Mouse (Mus musculus): ENCODE data around the gene Sptlc2.

The Sptlc2 gene

DNA sequence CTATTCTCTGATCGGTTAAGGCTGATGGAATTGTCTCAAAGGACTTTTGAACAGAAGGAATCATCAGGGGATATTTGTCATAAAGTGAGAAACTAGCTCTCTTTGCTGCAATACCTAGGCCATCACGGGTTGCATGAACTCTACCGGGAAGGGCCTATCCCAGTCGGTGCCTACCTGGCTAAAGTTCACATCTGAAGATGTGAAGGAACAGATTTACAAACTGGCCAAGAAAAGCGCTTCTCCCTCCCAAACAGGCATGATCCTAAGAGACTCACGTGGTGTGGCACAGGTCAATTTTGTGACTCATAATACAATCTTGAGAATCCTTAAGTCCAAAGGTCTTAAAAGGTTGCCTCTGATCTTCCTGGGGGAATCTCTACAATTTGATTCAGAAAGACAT is 6.2 kb upstream of the Sptlc2 start:
- no peak for DNase-seq (ENCODE audit: low spot score)

DNA sequence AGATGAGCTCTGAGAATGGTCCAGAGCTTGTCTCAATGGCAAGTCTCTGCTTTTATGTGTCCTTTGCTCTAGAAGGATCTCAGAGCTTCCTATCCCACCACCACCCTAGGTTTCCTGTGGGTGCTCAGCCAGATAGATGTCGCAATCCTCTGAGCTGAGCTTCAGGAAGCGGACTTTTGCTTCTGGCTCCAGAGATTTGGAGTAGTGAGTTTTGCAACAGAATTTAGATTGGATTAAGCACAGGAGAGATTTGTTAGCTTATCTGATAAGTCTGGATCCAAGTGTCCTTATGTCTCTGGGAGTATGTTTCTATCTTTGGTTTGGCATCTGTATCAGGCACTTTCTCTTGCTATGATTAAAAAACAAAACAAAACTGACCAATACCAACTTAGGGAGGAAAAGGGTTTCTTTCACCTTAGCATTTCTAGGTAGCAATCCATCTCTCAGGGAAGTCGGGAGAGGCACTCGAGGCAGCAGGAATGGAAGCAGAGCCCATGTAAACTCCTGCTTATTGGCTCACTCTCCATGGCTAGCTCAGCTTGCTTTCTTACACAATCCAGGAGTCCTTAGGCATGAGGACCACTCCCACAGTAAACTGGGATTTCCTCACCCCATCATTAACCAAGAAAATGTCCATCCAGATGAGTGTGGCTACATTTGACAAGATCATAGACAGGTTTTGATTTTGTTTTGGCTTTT is 5.4 kb upstream of the Sptlc2 start:
- no peak for DNase-seq (ENCODE audit: low spot score)

DNA sequence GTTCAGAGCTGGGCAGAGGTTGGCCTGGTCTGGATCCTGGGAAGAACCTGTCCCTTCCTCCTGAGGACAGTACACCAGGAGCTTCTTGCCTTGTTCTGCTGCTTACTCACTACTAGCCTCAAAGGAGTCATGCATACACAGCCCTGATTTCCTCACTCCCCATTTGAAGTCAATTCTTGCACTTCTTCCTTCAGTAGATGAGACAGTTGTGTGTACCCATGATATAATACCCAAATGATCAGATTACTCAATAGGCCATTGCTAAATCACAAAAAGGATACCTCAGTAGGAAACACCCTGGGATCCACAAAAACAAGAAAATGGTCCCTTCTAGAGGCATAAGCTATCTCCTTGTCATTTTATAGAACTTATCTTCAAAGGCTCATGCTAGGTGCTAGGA is 3.2 kb upstream of the Sptlc2 start:
- no peak for DNase-seq (ENCODE audit: low spot score)

- DNase-seq (ENCODE audit: low spot score) = no peak
Observed at GRCm38 (mm10) chr12:87389231-87389630, 1.1 kb upstream of the Sptlc2 start.

GRCm38 (mm10) chr12:87387171-87388121 is 709 bp downstream of the Sptlc2 start:
- peak; percentile 51 for DNase-seq (ENCODE audit: low spot score)

DNA sequence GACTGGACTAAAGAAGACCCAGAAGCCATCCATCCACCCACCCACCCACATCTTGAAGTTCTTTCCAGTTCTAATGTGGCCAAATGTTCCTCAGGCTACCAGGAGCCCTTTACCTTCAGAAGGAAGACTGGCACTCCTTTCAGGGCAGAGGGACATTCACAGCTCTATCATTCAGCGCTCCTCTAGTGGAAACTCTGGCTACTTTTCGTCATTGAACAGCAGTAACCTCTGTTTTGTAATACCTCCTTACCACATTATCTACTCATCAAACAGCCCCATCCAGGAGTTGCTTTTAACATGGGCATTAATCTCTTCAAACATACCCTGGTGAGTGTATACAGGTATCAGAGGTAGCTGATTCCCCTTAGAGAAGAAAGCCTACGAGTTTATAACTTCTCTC is 3.1 kb downstream of the Sptlc2 start:
- DNase-seq (ENCODE audit: low spot score) = no peak

DNA sequence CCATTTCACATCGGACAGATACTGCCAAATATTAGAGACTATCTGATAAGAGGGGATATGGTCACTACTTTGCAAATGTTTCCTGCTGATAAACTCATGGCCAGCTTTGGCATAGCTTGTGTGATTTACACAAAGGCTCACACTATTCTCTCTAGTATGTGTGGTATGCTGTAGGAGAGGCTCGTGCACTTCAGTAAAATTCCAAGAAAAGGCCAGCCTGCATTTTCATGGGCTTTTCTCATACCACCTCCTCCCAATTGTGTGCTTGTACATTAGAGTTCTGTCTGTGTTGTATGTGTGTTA is 6.8 kb downstream of the Sptlc2 start:
- DNase-seq (ENCODE audit: low spot score) = no peak

DNA sequence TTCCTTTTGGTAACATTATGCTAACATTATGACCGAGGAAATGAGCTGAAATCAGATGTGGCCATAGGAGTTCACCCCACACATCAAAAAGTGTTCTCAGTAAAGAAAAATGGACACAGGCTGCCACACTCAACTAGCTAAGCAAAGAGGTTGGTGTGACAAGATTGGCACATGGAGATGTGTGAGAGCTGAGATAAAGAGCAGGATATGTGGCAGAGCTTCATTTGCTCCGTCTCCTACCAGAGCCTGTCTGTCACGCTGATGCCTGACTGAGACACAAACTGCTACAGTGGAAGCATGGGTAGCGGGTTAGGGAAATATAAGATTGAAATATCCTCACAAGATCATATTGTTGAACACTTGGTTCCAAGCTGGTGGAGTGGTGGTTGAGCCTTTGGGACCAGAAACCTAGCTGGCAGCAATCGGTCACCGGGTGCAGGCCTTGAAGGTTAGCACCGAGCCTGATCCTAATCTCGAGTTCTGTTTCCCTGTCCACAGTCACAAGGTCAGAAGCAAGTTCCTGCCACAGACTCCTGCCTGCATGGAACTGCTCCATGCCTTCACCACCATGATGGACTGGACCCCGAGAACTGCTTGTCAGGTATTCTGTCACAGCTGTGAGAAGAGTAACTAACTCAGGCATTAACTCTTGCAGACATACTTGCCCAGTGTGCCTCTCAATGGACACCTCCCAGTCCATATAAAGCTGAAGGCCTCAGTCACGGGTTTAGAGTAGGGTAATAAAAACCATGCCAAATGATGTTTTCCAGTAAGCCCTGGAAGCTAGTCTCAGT is 7.4 kb downstream of the Sptlc2 start:
- no peak for DNase-seq (ENCODE audit: low spot score)

- DNase-seq (ENCODE audit: low spot score) = no peak
Observed at GRCm38 (mm10) chr12:87379496-87379895, 8.7 kb downstream of the Sptlc2 start.

DNA sequence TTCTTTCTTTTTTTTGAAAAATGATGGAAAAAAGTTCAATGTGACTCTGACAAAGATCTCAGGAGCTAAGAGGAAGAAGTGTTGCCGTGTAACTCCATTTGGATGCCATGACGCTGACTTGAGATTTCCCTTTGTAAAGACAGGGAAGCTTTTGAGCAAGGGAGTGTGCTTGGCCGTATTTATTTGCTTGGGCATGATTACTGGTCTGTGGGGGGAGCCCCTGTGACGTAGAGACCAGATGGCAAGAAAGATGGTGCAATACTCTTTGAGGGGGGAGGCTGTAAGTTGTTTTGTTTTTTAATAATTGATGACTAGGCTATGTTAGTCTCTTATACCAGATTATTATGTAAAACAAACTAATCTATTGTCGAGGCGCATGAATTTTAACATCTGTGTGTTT is 14.0 kb downstream of the Sptlc2 start:
- DNase-seq (ENCODE audit: low spot score) = no peak

- no peak for DNase-seq (ENCODE audit: low spot score)
Observed at GRCm38 (mm10) chr12:87369319-87369718, 18.8 kb downstream of the Sptlc2 start.

DNA sequence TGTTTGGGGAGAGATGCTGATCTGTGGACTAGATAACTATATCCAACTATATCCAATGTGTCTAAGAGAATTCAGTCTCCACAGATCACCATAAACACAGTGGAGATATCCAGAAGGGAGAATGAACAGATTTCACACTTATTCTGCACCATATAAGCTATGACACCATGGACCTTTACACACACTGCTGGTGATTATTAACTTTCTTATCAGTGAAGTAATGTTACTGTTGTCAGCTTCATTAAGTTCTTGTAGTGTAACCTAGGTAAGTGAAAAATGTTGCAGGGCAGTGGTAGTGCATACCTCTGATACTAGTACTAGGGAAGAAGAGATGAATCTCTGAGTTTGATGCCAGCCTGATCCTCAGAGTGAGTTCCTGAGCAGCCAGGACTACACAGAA is 20.1 kb downstream of the Sptlc2 start:
- DNase-seq (ENCODE audit: low spot score) = no peak

GRCm38 (mm10) chr12:87365676-87366075 is 22.5 kb downstream of the Sptlc2 start:
- no peak for DNase-seq (ENCODE audit: low spot score)

DNA sequence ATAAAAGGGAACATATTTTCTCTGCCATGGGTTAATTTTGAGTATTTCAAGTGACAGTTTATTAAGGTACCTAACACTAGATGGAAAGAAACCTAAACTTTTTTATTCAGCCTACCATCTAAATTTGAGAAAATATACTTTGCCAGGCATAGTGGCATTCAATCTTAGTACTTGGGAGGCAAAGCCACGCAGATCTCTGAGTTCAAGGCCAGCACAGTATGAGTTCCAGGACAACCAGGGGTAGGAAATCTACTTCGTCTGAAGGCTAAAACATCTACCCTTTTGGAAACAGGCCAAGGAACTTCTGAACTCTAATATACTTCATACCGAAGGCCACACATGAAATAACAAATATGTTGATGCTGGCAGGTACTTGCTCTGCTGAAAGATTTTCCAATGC is 26.0 kb downstream of the Sptlc2 start:
- no peak for DNase-seq (ENCODE audit: low spot score)

- no peak for DNase-seq (ENCODE audit: low spot score)
Observed at GRCm38 (mm10) chr12:87348029-87348428, 40.1 kb downstream of the Sptlc2 start.

DNA sequence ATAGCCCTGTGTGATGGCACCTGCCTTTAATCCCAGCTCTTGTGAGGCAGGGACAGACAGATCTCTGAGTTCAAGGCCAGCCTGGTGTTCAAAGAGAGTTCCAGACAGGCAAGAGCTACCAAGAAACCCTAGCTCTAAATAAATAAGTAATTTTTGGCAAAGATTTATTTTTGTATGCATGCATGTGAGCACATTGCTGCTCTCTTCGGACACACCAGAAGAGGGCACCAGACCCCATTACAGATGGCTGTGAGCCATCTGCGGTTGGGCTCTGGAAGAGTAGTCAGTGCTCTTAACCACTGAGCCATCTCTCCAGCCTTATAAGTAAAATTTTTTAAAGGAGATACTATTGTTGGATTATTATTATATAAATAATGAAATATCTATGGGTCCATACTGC is 40.6 kb downstream of the Sptlc2 start:
- DNase-seq (ENCODE audit: low spot score) = no peak

- DNase-seq (ENCODE audit: low spot score) = no peak
Observed at GRCm38 (mm10) chr12:87343084-87343605, 45.0 kb downstream of the Sptlc2 start.

DNA sequence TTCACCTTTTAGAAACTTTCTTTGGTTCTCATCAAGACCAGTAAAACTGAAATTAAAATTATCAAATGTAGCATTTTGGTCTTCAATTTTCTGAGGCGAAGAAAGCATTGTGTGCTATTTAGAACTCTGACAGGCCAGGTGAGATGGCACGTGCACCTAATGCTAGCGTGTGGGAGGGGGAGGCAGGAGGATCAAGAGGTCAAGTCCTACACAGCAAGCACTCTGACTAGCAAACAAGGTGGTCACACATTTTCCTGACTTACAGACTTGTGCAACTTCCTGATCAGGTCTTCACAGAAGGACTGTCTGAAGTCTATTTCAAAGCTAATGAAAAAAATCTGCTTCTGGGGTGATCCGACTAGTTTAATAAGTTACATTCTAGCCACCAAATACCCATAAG is 50.1 kb downstream of the Sptlc2 start:
- no peak for DNase-seq (ENCODE audit: low spot score)

GRCm38 (mm10) chr12:87334886-87335285 is 53.3 kb downstream of the Sptlc2 start:
- no peak for DNase-seq (ENCODE audit: low spot score)

- DNase-seq (ENCODE audit: low spot score) = no peak
Observed at GRCm38 (mm10) chr12:87333794-87334193, 54.4 kb downstream of the Sptlc2 start.

- no peak for DNase-seq (ENCODE audit: low spot score)
Observed at GRCm38 (mm10) chr12:87332511-87332910, 55.6 kb downstream of the Sptlc2 start.

DNA sequence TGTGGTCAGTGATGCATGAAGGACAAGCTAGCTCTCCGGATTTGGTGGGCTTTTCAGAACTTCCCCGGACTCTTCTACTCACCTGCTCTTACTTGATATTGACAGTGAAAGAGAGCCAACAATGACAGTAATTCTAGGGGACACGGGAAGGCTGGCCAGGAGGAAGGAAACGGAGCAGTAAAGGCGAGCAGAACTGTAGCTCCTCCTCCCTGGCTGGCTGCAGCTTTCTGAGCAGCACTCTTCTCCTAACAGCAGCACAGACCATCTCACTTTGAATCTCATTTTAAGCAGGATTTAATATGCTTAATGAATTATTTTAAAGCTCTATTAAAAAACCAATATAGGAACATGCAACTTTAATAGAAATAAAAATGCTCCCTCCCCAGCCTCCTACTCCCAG is 56.2 kb downstream of the Sptlc2 start:
- DNase-seq (ENCODE audit: low spot score) = no peak

DNA sequence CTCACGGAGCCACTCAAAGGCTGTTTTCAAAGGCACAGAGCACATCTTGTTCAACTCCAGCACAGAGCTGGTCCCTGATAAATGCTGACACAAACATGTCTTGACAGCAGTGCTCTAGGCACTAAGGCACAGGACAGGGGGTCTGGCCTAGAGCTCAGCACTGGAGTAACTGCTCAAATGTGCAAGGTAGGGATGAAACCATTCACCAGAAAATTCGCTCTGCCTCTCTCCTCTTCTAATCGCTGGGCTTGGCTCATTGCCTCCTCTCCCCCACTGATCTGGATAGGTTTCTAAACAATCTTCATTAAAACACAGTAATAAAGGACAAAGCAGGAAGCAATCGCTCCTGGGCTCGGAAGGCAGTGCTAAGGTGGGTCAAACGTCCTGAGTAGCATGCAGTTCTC is 57.1 kb downstream of the Sptlc2 start:
- DNase-seq (ENCODE audit: low spot score) = no peak

Measured in testis, postnatal 14 days (tissue).